Mouse (Mus musculus) left cerebral cortex, adult 18-20 months (tissue): ENCODE measurements around the gene Calr. TPM values are rescaled to one million over a fixed set of nuclear protein-coding genes. Genes with fewer than 3 reads are reported as not detected.

Source experiments
- DNase-seq, 2 experiments: peaks; one replicate each; pipeline ENCODE4 v3.0.0; 2021 to 2022; ENCODE audit warnings: low spot score in 2 of 2, mixed read lengths in 1 of 2
- microRNA-seq, 2 experiments: library from miRNA; unstranded; fragments of <30 nt; microRNA quantifications; one replicate each; pipeline ENCODE4 v1.2.0; 2021
- total RNA-seq, 2 experiments: library from RNA; stranded (reverse); gene quantifications; 2 replicates each; pipeline ENCODE4 v1.2.3; 2021

The Calr gene
- total RNA-seq, 2 experiments from 2014 or later = 456 to 475 TPM

GRCm38 (mm10) chr8:84793134-84793533, 53.6 kb downstream of the Calr start:
- DNase-seq = no peak

GRCm38 (mm10) chr8:84792429-84792947, 54.2 kb downstream of the Calr start:
- no peak for DNase-seq

Small RNA genes lying within 50 kb of the gene (microRNA-seq; reads per million reads assigned to microRNA genes)
- gene Mir7069 = 8.7 to 12.3 reads per million in 2 experiments

Other genes with a start within 250 kb of the Calr start
- gene Ier2, start 184.1 kb downstream of the Calr start, total RNA-seq = 10 to 100 TPM; 15.5 to 19.9 TPM
- 100 to 1,000 TPM in 1 of 2 experiments, 10 to 100 TPM in 1; 99.1 to 101 TPM for gene Trmt1, start 160.6 kb downstream of the Calr start, total RNA-seq
- gene Nacc1, start 159.1 kb downstream of the Calr start, total RNA-seq = 10 to 100 TPM; 93.7 to 99.0 TPM
- 1 to 10 TPM; 2.6 TPM for gene Lyl1, start 145.5 kb downstream of the Calr start, total RNA-seq
- gene G430095P16Rik, start 123.9 kb downstream of the Calr start, total RNA-seq = not detected
- 100 to 1,000 TPM; 291 to 300 TPM for gene Nfix, start 46.6 kb downstream of the Calr start, total RNA-seq
- gene Dand5, start 24.1 kb downstream of the Calr start, total RNA-seq = 10 to 100 TPM; 10.2 to 10.8 TPM
- 10 to 100 TPM; 26.6 to 28.5 TPM for gene Gadd45gip1, start 15.4 kb downstream of the Calr start, total RNA-seq
- gene Rad23a, start 6.3 kb downstream of the Calr start, total RNA-seq = 10 to 100 TPM; 78.9 to 79.8 TPM
- gene Farsa, start 10.1 kb upstream of the Calr start, total RNA-seq = 10 to 100 TPM; 45.8 to 48.2 TPM
- gene Syce2, start 25.2 kb upstream of the Calr start, total RNA-seq = 1 to 10 TPM; 6.7 to 8.4 TPM
- gene Gcdh, start 47.0 kb upstream of the Calr start, total RNA-seq = 10 to 100 TPM; 34.8 to 39.1 TPM
- gene Klf1, start 55.0 kb upstream of the Calr start, total RNA-seq = under 1 TPM in 1 of 2 experiments, not detected in 1; 0.28 TPM
- 1 to 10 TPM; 3.2 to 3.7 TPM for gene Dnase2a, start 61.6 kb upstream of the Calr start, total RNA-seq
- 10 to 100 TPM; 75.6 to 83.6 TPM for gene Mast1, start 90.4 kb upstream of the Calr start, total RNA-seq
- gene Rtbdn, start 100.1 kb upstream of the Calr start, total RNA-seq = 1 to 10 TPM in 1 of 2 experiments, under 1 TPM in 1; 0.91 to 1.3 TPM
- not detected for gene Gm49661, start 122.5 kb upstream of the Calr start, total RNA-seq
- gene Prdx2, start 122.7 kb upstream of the Calr start, total RNA-seq = 100 to 1,000 TPM; 338 to 344 TPM
- gene Rnaseh2a, start 122.8 kb upstream of the Calr start, total RNA-seq = 10 to 100 TPM; 45.8 to 59.8 TPM
- gene Junb, start 131.8 kb upstream of the Calr start, total RNA-seq = 100 to 1,000 TPM; 119 to 130 TPM
- gene Hook2, start 143.7 kb upstream of the Calr start, total RNA-seq = 1 to 10 TPM; 9.6 to 9.7 TPM
- not detected for gene Best2, start 167.6 kb upstream of the Calr start, total RNA-seq
- 100 to 1,000 TPM; 130 to 138 TPM for gene Asna1, start 178.3 kb upstream of the Calr start, total RNA-seq
- 100 to 1,000 TPM; 129 to 134 TPM for gene Trir, start 179.9 kb upstream of the Calr start, total RNA-seq
- 100 to 1,000 TPM; 171 to 176 TPM for gene Tnpo2, start 190.0 kb upstream of the Calr start, total RNA-seq
- 10 to 100 TPM; 16.2 to 17.5 TPM for gene Fbxw9, start 213.1 kb upstream of the Calr start, total RNA-seq
- not detected for gene Gm5741, start 221.0 kb upstream of the Calr start, total RNA-seq
- gene Dhps, start 224.8 kb upstream of the Calr start, total RNA-seq = 10 to 100 TPM; 63.8 to 68.7 TPM
- 10 to 100 TPM; 58.4 to 64.3 TPM for gene Wdr83os, start 233.8 kb upstream of the Calr start, total RNA-seq
- 10 to 100 TPM; 24.3 to 24.5 TPM for gene Wdr83, start 234.4 kb upstream of the Calr start, total RNA-seq
- 10 to 100 TPM; 30.8 to 36.9 TPM for gene Man2b1, start 236.3 kb upstream of the Calr start, total RNA-seq